Mouse (Mus musculus): Measurements from ENCODE around the gene Elf2. TPM values are rescaled to one million over a fixed set of nuclear protein-coding genes. Genes with fewer than 3 reads are reported as not detected.

The Elf2 gene
- polyA plus RNA-seq, 1 experiment from 2014 or later, result 22.3 TPM

GRCm38 (mm10) chr3:51232205-51232910 lies 108.1 kb downstream of the Elf2 start:
- Histone ChIP-seq H3K9ac (peak overlapping the region; percentile 49), H3K36me3 (replicated peaks) (peaks cover 40% of the 10 kb centered on the region), H3K27me3 (no peaks in the 10 kb centered on the region), H3K4me2 (peak overlapping the region; percentile 92), H3K4me1 (replicated peaks) (peaks cover 92% of the 10 kb centered on the region), H3K9me3 (replicated peaks) (no peaks in the 10 kb centered on the region), H3K4me3 (replicated peaks) (no peak overlapping the region), H3K27ac (replicated peaks) (peak overlapping the region; percentile 99)
- no peak for ATAC-seq (ENCODE audit: insufficient read depth)
- 68% methylated on average over 3 of the region's 3 CpGs for WGBS (ENCODE audit: insufficient replicate concordance)

DNA sequence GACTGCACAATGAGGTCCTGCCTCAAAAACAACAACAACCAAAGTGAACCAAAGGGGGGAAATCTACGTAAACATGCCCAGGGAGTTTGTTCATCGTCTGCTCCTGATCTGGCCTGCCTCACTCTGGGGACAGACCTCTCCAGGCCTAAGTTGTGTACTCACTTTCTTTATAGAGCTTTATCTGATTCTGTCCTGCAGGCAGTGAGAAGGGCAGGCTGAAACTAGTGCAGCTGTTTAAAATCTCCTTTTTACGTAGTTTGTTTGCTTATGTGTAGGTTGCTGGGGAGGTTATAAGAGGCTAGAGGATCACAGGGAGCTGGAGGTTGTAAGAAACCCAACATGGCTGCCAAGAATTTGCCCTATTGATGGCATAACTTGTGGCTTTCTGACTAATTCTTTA lies 109.0 kb downstream of the Elf2 start:
- H3K9ac ChIP-seq, result peak overlapping the region; percentile 49
- H3K4me1 ChIP-seq (replicated peaks), result peaks cover 94% of the 10 kb centered on the region
- 17% methylated on average over 3 of the region's 3 CpGs for WGBS (ENCODE audit: insufficient replicate concordance)
- peak overlapping the region; percentile 92 for H3K4me2 ChIP-seq
- H3K9me3 ChIP-seq (replicated peaks), result no peaks in the 10 kb centered on the region
- H3K4me3 ChIP-seq (replicated peaks), result peak overlapping the region; percentile 35
- H3K27ac ChIP-seq (replicated peaks), result peak overlapping the region; percentile 99
- peaks cover 39% of the 10 kb centered on the region for H3K36me3 ChIP-seq (replicated peaks)
- H3K27me3 ChIP-seq, result no peaks in the 10 kb centered on the region
- ATAC-seq (ENCODE audit: insufficient read depth), result no peak

GRCm38 (mm10) chr3:51230886-51231285 lies 109.6 kb downstream of the Elf2 start:
- H3K4me3 ChIP-seq (replicated peaks), result peak overlapping the region; percentile 35
- no peaks in the 10 kb centered on the region for H3K27me3 ChIP-seq
- WGBS (ENCODE audit: insufficient replicate concordance), result 19% methylated on average over 5 of the region's 5 CpGs

GRCm38 (mm10) chr3:51230146-51230835 lies 110.2 kb downstream of the Elf2 start:
- peaks cover 95% of the 10 kb centered on the region for H3K4me1 ChIP-seq (replicated peaks)
- peak overlapping the region; percentile 49 for H3K9ac ChIP-seq

More at GRCm38 (mm10) chr3:51230886-51231285, 109.6 kb downstream of the Elf2 start:
- Histone ChIP-seq H3K4me2 (peak overlapping the region; percentile 92), H3K27ac (replicated peaks) (peak overlapping the region; percentile 99), H3K9me3 (replicated peaks) (no peaks in the 10 kb centered on the region), H3K4me1 (replicated peaks) (peaks cover 97% of the 10 kb centered on the region), H3K36me3 (replicated peaks) (peaks cover 37% of the 10 kb centered on the region), H3K9ac (peak overlapping the region; percentile 49)
- 0 out of 2 replicates have a peak, but pooled peaks have one; percentile 9 for ATAC-seq (ENCODE audit: insufficient read depth)

DNA sequence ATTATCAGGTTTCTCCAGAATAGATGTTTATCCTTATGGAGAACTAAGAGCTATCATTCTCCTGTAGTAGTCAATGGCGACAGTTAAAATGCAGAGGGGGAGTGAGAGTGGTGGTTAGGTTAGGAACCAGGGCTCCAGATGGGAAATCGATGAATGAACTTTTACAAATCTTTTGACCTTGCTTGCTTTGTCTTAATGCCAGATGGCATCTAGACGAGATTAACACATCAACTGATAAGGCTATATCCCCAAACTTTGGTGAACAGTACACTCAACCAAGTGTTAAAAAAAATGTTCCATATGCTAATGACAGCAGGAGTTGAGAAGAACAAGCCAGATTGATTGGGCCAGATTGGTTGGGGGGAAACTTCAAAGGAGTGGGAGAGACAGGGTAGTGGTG lies 111.2 kb downstream of the Elf2 start:
- Histone ChIP-seq H3K4me1 (replicated peaks) (peaks cover 86% of the 10 kb centered on the region), H3K27ac (replicated peaks) (peak overlapping the region; percentile 99)

More at GRCm38 (mm10) chr3:51230146-51230835, 110.2 kb downstream of the Elf2 start:
- Histone ChIP-seq H3K4me3 (replicated peaks) (peak overlapping the region; percentile 35), H3K9me3 (replicated peaks) (no peaks in the 10 kb centered on the region), H3K27me3 (no peaks in the 10 kb centered on the region), H3K36me3 (replicated peaks) (peaks cover 34% of the 10 kb centered on the region), H3K27ac (replicated peaks) (peak overlapping the region; percentile 99), H3K4me2 (peak overlapping the region; percentile 92)
- 28% methylated on average over 6 of the region's 6 CpGs for WGBS (ENCODE audit: insufficient replicate concordance)
- peak; percentile 90 for ATAC-seq (ENCODE audit: insufficient read depth)

GRCm38 (mm10) chr3:51228821-51229205 lies 111.7 kb downstream of the Elf2 start:
- peak overlapping the region; percentile 92 for H3K4me2 ChIP-seq
- no peak for ATAC-seq (ENCODE audit: insufficient read depth)
- no peaks in the 10 kb centered on the region for H3K27me3 ChIP-seq
- H3K36me3 ChIP-seq (replicated peaks), result peaks cover 25% of the 10 kb centered on the region
- peak overlapping the region; percentile 96 for H3K4me3 ChIP-seq (replicated peaks)
- no peaks in the 10 kb centered on the region for H3K9me3 ChIP-seq (replicated peaks)
- 74% methylated on average over 9 of the region's 9 CpGs for WGBS (ENCODE audit: insufficient replicate concordance)
- peak overlapping the region; percentile 99 for H3K27ac ChIP-seq (replicated peaks)
- H3K4me1 ChIP-seq (replicated peaks), result peaks cover 86% of the 10 kb centered on the region
- H3K9ac ChIP-seq, result peak overlapping the region; percentile 99

More for the DNA sequence above, 111.2 kb downstream of the Elf2 start:
- Histone ChIP-seq H3K27me3 (no peaks in the 10 kb centered on the region), H3K9ac (peak overlapping the region; percentile 99; the same call in 1 of the 2 replicates), H3K36me3 (replicated peaks) (peaks cover 27% of the 10 kb centered on the region), H3K4me2 (peak overlapping the region; percentile 92), H3K9me3 (replicated peaks) (no peaks in the 10 kb centered on the region), H3K4me3 (replicated peaks) (peak overlapping the region; percentile 96)
- WGBS (ENCODE audit: insufficient replicate concordance), result 48% methylated on average over 3 of the region's 3 CpGs
- no peak for ATAC-seq (ENCODE audit: insufficient read depth)

DNA sequence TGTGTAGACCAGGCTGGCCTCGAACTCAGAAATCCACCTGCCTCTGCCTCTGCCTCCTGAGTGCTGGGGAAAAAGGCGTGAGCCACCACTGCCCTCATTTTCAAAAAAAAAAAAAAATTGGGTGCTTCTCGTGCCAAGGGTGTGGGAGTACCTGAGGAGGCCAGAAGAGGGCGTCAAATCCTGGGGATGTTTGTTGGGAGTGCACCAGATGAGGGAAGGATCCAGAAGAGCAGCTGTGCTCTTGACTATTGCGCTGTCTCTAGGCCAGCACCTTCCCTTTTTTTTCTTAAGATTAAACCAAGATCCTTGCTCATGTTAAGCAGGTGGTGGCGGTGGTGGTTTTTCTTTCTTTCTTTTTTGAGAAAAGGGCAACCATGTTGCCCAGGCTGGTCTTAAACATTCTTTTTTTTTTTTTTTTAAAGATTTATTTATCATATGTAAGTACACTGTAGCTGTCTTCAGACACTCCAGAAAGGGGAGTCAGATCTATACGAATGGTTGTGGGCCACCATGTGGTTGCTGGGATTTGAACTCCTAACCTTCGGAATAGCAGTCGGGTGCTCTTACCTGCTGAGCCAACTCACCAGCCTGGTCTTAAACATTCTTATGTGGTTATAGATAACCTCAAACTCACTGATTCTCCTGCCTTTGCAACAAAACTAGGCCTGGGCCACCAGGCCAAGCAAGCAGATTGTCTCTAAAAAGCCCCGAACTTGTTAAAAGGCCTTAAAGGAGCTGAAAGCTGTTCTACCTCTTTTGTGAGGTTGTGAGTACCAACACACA lies 112.2 kb downstream of the Elf2 start:
- Histone ChIP-seq H3K36me3 (replicated peaks) (peaks cover 20% of the 10 kb centered on the region), H3K9ac (peak overlapping the region; percentile 99), H3K4me3 (replicated peaks) (peak overlapping the region; percentile 96), H3K9me3 (replicated peaks) (no peaks in the 10 kb centered on the region), H3K27me3 (no peaks in the 10 kb centered on the region), H3K4me1 (replicated peaks) (peaks cover 86% of the 10 kb centered on the region), H3K4me2 (peak overlapping the region; percentile 92), H3K27ac (replicated peaks) (peak overlapping the region; percentile 99)
- WGBS (ENCODE audit: insufficient replicate concordance), result 47% methylated on average over 10 of the region's 10 CpGs
- ATAC-seq (ENCODE audit: insufficient read depth), result no peak

GRCm38 (mm10) chr3:51226601-51227000 lies 113.9 kb downstream of the Elf2 start:
- Histone ChIP-seq H3K9ac (peak overlapping the region; percentile 99), H3K4me2 (peak overlapping the region; percentile 92)
- WGBS (ENCODE audit: insufficient replicate concordance), result 16% methylated on average over 3 of the region's 3 CpGs

DNA sequence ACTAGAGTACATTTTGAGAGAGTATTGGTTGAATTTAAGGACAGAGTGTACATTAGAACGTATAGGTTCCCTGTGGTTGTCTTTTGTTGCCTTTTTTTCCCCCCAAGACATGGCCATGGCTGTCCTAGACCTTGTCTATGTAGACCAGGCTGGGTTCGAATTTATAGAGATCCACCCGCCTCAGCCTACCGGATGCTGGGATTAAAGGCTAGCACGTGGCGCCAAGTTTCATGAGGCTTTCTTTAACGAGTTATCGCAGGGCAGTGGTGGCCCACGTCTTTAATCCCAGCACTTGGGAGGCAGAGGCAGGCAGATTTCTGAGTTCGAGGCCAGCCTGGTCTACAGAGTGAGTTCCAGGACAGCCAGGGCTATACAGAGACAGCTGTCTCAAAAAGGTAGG lies 114.5 kb downstream of the Elf2 start:
- H3K9me3 ChIP-seq (replicated peaks), result no peaks in the 10 kb centered on the region
- no peak for ATAC-seq (ENCODE audit: insufficient read depth)
- peak overlapping the region; percentile 92 for H3K4me2 ChIP-seq
- H3K4me1 ChIP-seq (replicated peaks), result peaks cover 69% of the 10 kb centered on the region
- 70% methylated on average over 10 of the region's 10 CpGs for WGBS (ENCODE audit: insufficient replicate concordance)
- H3K4me3 ChIP-seq (replicated peaks), result peak overlapping the region; percentile 96
- peak overlapping the region; percentile 99 for H3K27ac ChIP-seq (replicated peaks)
- peaks cover 9% of the 10 kb centered on the region for H3K27me3 ChIP-seq
- H3K9ac ChIP-seq, result peak overlapping the region; percentile 99
- peaks cover 15% of the 10 kb centered on the region; the same call in 1 of the 2 replicates for H3K36me3 ChIP-seq (replicated peaks)

More at GRCm38 (mm10) chr3:51226601-51227000, 113.9 kb downstream of the Elf2 start:
- ATAC-seq (ENCODE audit: insufficient read depth), result no peak
- H3K9me3 ChIP-seq (replicated peaks), result no peaks in the 10 kb centered on the region
- peaks cover 9% of the 10 kb centered on the region for H3K27me3 ChIP-seq
- H3K4me1 ChIP-seq (replicated peaks), result peaks cover 75% of the 10 kb centered on the region
- H3K4me3 ChIP-seq (replicated peaks), result peak overlapping the region; percentile 96
- H3K36me3 ChIP-seq (replicated peaks), result peaks cover 15% of the 10 kb centered on the region; the same call in 1 of the 2 replicates
- H3K27ac ChIP-seq (replicated peaks), result peak overlapping the region; percentile 99

DNA sequence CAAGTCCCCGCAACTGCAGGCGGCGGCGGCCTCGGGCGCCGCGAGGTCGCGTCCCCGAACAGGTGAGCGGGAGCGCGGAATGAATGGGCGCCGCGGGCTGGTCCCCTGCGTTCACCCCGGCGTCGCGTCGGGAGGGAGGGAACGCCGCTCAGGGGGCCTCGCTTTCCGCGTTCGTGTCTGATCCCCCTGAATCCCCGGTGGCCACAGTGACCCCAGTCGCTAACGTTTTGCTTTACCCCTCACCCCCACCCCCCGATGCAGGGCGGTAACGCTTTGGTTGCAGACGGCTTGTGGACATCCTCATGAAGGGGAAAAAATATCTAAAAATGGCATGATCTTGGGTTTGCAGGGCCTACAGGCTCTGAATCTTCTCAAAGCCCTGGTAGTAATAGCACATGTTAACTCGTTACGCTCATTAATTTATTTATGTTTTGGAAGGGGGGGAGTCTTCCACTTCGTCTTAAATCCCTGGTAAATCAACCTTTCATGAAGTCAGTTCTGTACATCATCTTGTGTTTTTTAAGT lies 115.2 kb downstream of the Elf2 start:
- Histone ChIP-seq H3K4me3 (replicated peaks) (peak overlapping the region; percentile 96), H3K9me3 (replicated peaks) (no peaks in the 10 kb centered on the region), H3K27me3 (peaks cover 9% of the 10 kb centered on the region), H3K4me1 (replicated peaks) (peaks cover 62% of the 10 kb centered on the region), H3K9ac (peak overlapping the region; percentile 99), H3K4me2 (peak overlapping the region; percentile 92), H3K36me3 (replicated peaks) (peaks cover 15% of the 10 kb centered on the region; the same call in 1 of the 2 replicates), H3K27ac (replicated peaks) (peak overlapping the region; percentile 99)
- under 1% methylated on average over 35 of the region's 39 CpGs for WGBS (ENCODE audit: insufficient replicate concordance)
- peak; percentile 5 for ATAC-seq (ENCODE audit: insufficient read depth)

Data from liver, embryonic 15.5 days (tissue).